ENCODE assay signal across 8 mouse cellular contexts in the genomic region with DNA sequence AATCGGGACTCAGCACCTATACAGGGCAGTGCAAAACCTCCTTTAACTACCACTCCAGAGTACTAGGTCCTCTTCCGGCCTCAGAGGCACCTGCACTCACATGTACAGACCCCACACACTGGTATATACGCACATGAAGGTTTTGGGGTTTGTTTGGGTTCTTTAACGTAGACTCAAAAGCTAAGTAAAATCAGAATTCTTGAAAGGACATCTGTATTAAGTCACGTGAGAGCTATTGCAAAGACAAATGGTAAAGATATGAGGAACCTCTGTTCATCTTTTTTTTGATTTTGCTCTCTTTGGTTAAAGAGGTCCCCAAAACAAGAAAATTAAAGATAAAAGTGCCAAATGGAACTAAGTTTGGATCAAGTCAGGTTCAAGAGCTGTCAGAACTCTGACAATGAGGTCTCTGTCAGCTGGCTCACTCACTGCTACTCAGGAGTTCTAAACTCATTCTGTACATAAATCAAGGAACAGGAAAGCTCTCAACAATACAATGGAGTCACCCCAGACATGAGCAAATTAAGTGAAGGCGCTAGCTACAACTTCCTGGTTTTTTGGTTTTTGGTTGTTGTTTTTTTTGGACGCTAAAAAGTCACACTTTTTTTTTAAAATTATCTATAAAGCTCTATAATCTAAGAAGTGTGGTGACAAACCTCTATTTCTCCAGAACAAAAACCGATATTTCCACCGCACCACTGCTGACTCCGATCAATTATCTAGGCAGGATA. TPM values are rescaled to one million over a fixed set of nuclear protein-coding genes. Genes with fewer than 3 reads are reported as not detected.
DNase-seq lines count a peak whose midpoint lies in the region; ATAC-seq lines count a peak whose summit lies in the region.

No protein-coding gene starts in this region.

- peak overlapping the region; percentile 94 for H3K27ac ChIP-seq in lung, embryonic 16.5 days (ENCODE audit: low read length)
- H3K27ac ChIP-seq in intestine, embryonic 14.5 days (ENCODE audit: low read depth), result peak overlapping the region; percentile 97
- H3K27ac ChIP-seq in neural tube, embryonic 13.5 days (replicated peaks), result peak overlapping the region; percentile 98

- DNase-seq in lung, postnatal 25 days (ENCODE audit: low spot score), result no peak
- DNase-seq in embryo, embryonic 11 days, result peak; percentile 11
- no peak for DNase-seq in intestine, embryonic 14.5 days (ENCODE audit: low spot score)
- no peak for DNase-seq in left cerebral cortex, adult 9 months (ENCODE audit: low spot score in 2 of 2)
- DNase-seq in Muller cell, postnatal 12 days (ENCODE audit: inconsistent ontology term), result no peak
- DNase-seq in adrenal gland, adult (ENCODE audit: inconsistent age in 2 of 2, low spot score in 1 of 2), result no peak

- H3K9me3 ChIP-seq in lung, embryonic 16.5 days (ENCODE audit: control insufficient read depth, low read length), result no peaks in the 10 kb centered on the region
- no peaks in the 10 kb centered on the region for H3K9me3 ChIP-seq in intestine, embryonic 14.5 days (ENCODE audit: control insufficient read depth, low read length)
- no peaks in the 10 kb centered on the region for H3K9me3 ChIP-seq in neural tube, embryonic 13.5 days

- H3K27me3 ChIP-seq in lung, embryonic 16.5 days (ENCODE audit: control insufficient read depth, insufficient read depth, low read depth, low read length), result no peaks in the 10 kb centered on the region
- no peaks in the 10 kb centered on the region for H3K27me3 ChIP-seq in intestine, embryonic 14.5 days (replicated peaks; ENCODE audit: control insufficient read depth, insufficient read depth, low read length)
- H3K27me3 ChIP-seq in neural tube, embryonic 13.5 days, result no peaks in the 10 kb centered on the region

- H3K36me3 ChIP-seq in lung, embryonic 16.5 days (ENCODE audit: control insufficient read depth, insufficient read depth, low read length), result 0 out of 2 replicates have a peak, but pooled peaks cover 2% of the 10 kb centered on the region
- H3K36me3 ChIP-seq in intestine, embryonic 14.5 days (ENCODE audit: control insufficient read depth, insufficient read depth, low read length), result peaks cover 4% of the 10 kb centered on the region; the same call in 1 of the 2 replicates
- peaks cover 14% of the 10 kb centered on the region for H3K36me3 ChIP-seq in neural tube, embryonic 13.5 days

- H3K4me1 ChIP-seq in lung, embryonic 16.5 days (replicated peaks; ENCODE audit: control insufficient read depth, insufficient read depth, low read length), result peaks cover 12% of the 10 kb centered on the region
- peaks cover 9% of the 10 kb centered on the region for H3K4me1 ChIP-seq in intestine, embryonic 14.5 days (replicated peaks; ENCODE audit: control insufficient read depth, insufficient read depth, low read length)
- peaks cover 22% of the 10 kb centered on the region for H3K4me1 ChIP-seq in neural tube, embryonic 13.5 days (replicated peaks)

- WGBS in lung, embryonic 16.5 days, result 26% methylated on average over 10 of the region's 10 CpGs
- 30% methylated on average over 10 of the region's 10 CpGs for WGBS in intestine, embryonic 14.5 days
- 36% methylated on average over 10 of the region's 10 CpGs for WGBS in neural tube, embryonic 13.5 days

- H3K9ac ChIP-seq in lung, embryonic 16.5 days (ENCODE audit: low read length), result peak overlapping the region; percentile 85
- H3K9ac ChIP-seq in intestine, embryonic 14.5 days (ENCODE audit: low read length), result peak overlapping the region; percentile 88
- peak overlapping the region; percentile 97 for H3K9ac ChIP-seq in neural tube, embryonic 13.5 days

- H3K4me3 ChIP-seq in lung, embryonic 16.5 days (ENCODE audit: low read length), result peak overlapping the region; percentile 96
- H3K4me3 ChIP-seq in intestine, embryonic 14.5 days (ENCODE audit: low read depth, low read length), result peak overlapping the region; percentile 67
- H3K4me3 ChIP-seq in neural tube, embryonic 13.5 days, result peak overlapping the region; percentile 96

- peak overlapping the region; percentile 62 for H3K4me2 ChIP-seq in lung, embryonic 16.5 days (ENCODE audit: low read depth, low read length)
- H3K4me2 ChIP-seq in intestine, embryonic 14.5 days (ENCODE audit: low read length), result peak overlapping the region; percentile 72
- H3K4me2 ChIP-seq in neural tube, embryonic 13.5 days, result peak overlapping the region; percentile 68

- ATAC-seq in lung, embryonic 16.5 days (ENCODE audit: low read depth), result no peak
- no peak for ATAC-seq in intestine, embryonic 14.5 days (replicated peaks; ENCODE audit: low FRiP score, low TSS enrichment, low read depth)
- ATAC-seq in neural tube, embryonic 13.5 days (ENCODE audit: low read depth), result no peak

RNA-seq across cellular contexts. Expression of gene Rnf111, which starts 1.1 kb away (rescaled TPM):
- polyA plus RNA-seq in lung, embryonic 16.5 days (2015; fragmentation: Nextera tagmentation; extraction: Ambion mirVana), result 24.1 and 25.2 TPM in 2 replicates
- polyA plus RNA-seq in intestine, embryonic 14.5 days (2014; fragmentation: Nextera tagmentation; extraction: Ambion mirVana), result 27.2 and 29.7 TPM in 2 replicates
- 37.6 and 41.8 TPM in 2 replicates for polyA plus RNA-seq in neural tube, embryonic 13.5 days (2015; fragmentation: Nextera tagmentation; extraction: Ambion mirVana)

RNA-seq across cellular contexts. Expression of gene Sltm, which starts 40.1 kb away (rescaled TPM):
- 48.7 and 51.6 TPM in 2 replicates for polyA plus RNA-seq in lung, embryonic 16.5 days (2015; fragmentation: Nextera tagmentation; extraction: Ambion mirVana)
- 56.5 and 62.1 TPM in 2 replicates for polyA plus RNA-seq in intestine, embryonic 14.5 days (2014; fragmentation: Nextera tagmentation; extraction: Ambion mirVana)
- polyA plus RNA-seq in neural tube, embryonic 13.5 days (2015; fragmentation: Nextera tagmentation; extraction: Ambion mirVana), result 67.8 and 69.8 TPM in 2 replicates
